Mouse (Mus musculus) lung, postnatal 4 days (tissue): ENCODE measurements around the gene Gm13212.
"Not testable (repeated sequence)": the region's sequence is repeated elsewhere in the genome, so short reads cannot be mapped to it uniquely, and the experiment has no call there.

Experiments used
- DNase-seq, 2 experiments: peaks; one replicate each; pipeline ENCODE4 v3.0.0; 2021

The Gm13212 gene

GRCm38 (mm10) chr4:145585078-145585477 lies at the start of gene Gm13212:
Gm13212 (plus strand) TSS chr4:145585166.
- peak; percentile 25 to 38 for DNase-seq

- DNase-seq: not testable (repeated sequence)
These were observed 41.1 kb upstream of the Gm13212 start for GRCm38 (mm10) chr4:145543861-145544260.

- not testable (repeated sequence) for DNase-seq
These were observed 39.9 kb upstream of the Gm13212 start for GRCm38 (mm10) chr4:145545106-145545505.

GRCm38 (mm10) chr4:145545734-145546349 lies 39.1 kb upstream of the Gm13212 start:
- not testable (repeated sequence) for DNase-seq

GRCm38 (mm10) chr4:145546477-145546876 lies 38.5 kb upstream of the Gm13212 start:
- DNase-seq: not testable (repeated sequence)

GRCm38 (mm10) chr4:145556680-145557079 lies 28.3 kb upstream of the Gm13212 start:
- no peak for DNase-seq

- DNase-seq: no peak
These were observed 25.4 kb upstream of the Gm13212 start for GRCm38 (mm10) chr4:145559505-145560099.

GRCm38 (mm10) chr4:145564111-145564821 lies 20.7 kb upstream of the Gm13212 start:
- no peak for DNase-seq

- DNase-seq: not testable (repeated sequence)
These were observed 14.5 kb upstream of the Gm13212 start for GRCm38 (mm10) chr4:145570461-145570860.

GRCm38 (mm10) chr4:145576623-145577022 lies 8.3 kb upstream of the Gm13212 start:
- not testable (repeated sequence) for DNase-seq

- not testable (repeated sequence) for DNase-seq
These were observed 4.6 kb upstream of the Gm13212 start for GRCm38 (mm10) chr4:145580333-145580732.

GRCm38 (mm10) chr4:145586046-145586445 lies 1.1 kb downstream of the Gm13212 start:
- DNase-seq: not testable (repeated sequence)

- DNase-seq: not testable (repeated sequence)
These were observed 9.2 kb downstream of the Gm13212 start for GRCm38 (mm10) chr4:145594183-145594582.

GRCm38 (mm10) chr4:145594798-145595197 lies 9.8 kb downstream of the Gm13212 start:
- DNase-seq: not testable (repeated sequence)

GRCm38 (mm10) chr4:145640416-145641185 lies 55.6 kb downstream of the Gm13212 start:
- not testable (repeated sequence) for DNase-seq

GRCm38 (mm10) chr4:145670385-145670784 lies 85.4 kb downstream of the Gm13212 start, which contains the start of gene Zfp980:
Zfp980 (plus strand) TSS chr4:145670685.
- DNase-seq: not testable (repeated sequence)

GRCm38 (mm10) chr4:145674286-145674780 lies 89.4 kb downstream of the Gm13212 start:
- not testable (repeated sequence) for DNase-seq
